Mouse (Mus musculus) spleen, postnatal 36 days (tissue): ENCODE results near the gene Casp7.
"Not testable (repeated sequence)": the region's sequence is repeated elsewhere in the genome, so short reads cannot be mapped to it uniquely, and the experiment has no call there.

ENCODE experiments used
- DNase-seq, 2 experiments: peaks; one replicate each; pipeline ENCODE4 v3.0.0; 2022; ENCODE audit warnings: low spot score in 2 of 2, mixed read lengths in 1 of 2

Casp7 gene

DNA sequence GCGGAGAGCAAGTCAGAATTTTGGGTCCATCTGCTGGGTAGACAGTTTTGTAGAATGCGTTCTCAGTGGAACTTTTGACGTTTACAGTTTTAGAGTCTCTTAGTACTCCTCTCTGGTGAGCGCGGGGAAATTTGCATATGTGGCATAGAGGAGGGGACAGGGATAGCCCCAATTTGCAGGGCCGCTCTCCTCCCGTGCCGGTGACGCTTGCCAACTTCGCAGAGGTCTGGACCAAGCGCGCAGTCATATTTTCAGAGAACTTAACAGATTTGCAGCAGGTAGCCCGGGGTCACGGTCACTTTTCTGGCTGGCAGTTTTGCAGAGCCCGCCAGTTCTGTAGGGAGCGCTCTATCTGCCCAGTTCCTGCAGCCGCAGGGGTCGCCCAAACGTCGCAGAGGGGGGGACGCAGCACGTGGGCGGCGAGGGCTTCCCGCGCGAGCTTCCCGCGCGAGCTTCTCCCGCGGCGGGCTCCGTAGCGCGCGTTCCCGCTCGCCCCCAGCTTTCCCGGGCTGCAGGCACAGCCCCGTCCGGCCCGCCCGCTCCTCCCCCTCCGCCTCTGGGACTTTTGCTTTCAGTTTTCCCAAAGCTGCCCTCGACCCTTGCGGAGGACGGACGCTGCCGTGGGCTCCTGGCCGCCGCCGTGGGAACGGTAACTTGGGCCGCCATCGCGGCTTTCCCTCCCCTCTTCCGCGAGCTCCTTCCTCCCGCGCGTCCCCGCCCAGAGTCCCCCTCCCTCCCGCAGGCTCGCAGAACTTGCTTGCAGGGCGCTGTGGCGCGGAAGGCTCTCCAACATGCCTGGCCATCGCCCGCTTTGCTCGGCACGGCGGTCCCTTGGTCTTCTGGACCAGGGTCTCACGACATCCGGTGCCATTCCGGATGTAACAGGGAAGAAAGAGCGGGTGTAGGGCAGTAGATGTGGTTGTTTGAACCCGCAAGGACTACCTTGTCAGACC lies at the start of gene Casp7:
Gene Casp7, plus strand, starts transcription at position 461 of the 953 bp plus-strand sequence.
- peak; percentile 80 to 82 for DNase-seq

DNA sequence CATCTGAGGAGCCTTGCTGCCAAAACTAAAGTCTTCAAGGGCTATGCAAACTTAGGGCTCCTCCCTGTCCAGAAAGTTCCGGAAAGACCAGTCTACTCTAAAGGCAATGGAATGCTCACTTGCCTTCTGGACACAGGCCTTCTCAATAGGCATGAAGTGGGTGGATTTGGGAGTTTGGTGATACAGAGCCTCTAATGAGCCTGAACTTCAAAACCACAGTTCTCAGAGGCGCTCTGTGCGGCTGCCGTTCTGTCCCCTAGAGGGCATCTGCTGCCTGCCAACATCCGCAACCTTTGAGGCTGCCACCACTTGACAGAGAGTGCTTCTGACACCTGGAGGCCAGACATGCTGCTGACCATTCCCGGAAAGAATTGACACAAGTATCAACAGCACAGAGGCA lies 47.6 kb upstream of the Casp7 start:
- DNase-seq = peak in 1 of 2 experiments; percentile 13

DNA sequence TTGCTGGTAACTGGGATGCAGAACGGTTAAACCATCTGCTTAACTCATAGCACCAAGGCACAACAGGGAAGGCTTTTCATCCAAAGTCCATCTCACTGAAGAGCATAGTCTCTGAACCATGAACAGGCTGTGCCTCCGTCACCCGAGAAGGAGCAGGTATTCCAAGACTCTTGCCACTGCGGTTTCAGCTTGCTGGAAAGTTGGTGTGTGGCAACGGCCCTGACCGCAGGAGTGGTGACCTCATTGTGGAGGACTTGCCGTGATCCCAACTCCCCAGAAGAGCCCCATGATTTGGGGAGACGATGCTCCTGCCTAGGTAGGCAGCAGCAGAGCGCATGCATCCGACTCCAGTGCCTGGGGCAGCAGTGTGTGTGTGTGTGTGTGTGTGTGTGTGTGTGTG lies 43.2 kb upstream of the Casp7 start:
- no peak for DNase-seq

DNA sequence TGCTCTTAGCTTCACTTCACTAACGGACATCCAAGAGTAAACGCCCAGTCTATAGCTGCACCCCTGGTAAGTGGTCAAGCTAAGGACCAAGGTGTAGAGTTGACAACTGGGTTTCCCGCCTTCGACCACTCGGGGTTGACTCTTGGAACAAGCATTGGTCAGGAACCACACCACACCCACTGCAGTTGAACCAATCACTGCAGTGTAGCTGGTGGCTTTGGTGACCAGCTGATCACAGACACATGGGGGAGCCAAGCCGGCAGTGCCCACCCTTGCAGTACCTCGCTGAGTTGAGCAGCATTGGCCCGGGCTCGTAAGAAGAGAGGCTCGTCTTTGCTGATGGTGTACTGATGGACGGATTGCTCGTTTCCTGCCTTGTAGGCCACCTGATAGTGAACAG lies 41.7 kb upstream of the Casp7 start:
- DNase-seq = no peak

DNA sequence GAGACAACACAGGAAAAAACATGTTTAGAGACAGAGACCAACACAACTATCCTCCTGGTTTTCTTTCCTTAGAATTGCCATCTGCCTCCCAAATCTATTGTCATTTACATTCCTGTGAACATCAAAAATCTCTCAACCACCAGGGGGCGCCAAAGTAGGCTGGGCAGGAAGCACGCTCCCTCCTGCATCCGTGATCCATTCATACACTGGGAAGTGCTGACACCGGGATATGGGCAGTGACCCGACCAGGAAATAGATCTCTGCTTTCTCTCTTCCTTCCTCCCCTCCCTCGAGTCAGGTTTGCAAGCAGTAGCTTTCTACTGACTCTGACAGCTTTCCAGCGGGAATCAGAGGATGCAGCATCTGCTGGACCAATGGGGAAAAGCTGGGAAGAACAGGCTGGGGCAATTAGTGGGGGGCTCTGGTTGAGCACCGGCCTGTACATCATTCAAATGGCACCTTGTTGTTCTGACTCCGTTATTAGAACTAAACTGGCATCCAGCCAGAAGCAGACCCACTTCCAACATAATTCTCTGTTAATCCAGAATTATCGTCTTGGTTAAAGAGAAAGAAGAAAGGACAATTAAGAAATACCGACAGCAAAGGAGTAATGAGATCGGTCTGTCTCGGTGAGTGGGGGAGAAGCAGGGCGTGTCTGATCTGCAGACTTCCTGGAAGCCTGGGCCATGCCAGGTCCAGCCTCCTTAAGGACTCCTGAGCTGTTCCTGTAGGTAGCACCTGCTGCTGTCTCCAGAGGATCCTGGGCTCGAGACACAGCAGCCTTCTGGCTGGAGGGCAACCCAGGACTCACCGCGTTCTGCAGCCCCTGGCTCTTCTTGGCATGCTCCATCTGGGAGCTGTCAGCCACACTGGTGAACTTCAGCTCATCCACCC lies 40.2 kb upstream of the Casp7 start:
- DNase-seq = peak; percentile 29 to 31

DNA sequence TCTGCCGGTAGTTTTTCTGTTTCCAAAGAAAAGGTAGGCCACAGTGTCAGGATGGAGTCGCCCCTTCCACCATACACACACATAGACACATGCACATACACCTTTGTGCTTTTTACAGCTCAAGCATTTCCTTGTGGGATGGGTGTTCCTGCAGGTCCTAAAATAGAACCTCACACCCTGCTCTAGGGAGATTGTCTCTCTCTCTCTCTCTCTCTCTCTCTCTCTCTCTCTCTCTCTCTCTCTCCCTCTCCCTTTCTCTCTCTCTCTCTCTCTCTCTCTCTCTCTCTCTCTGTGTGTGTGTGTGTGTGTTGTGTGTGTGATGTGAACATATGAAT lies 39.6 kb upstream of the Casp7 start:
- DNase-seq = not testable (repeated sequence)

DNA sequence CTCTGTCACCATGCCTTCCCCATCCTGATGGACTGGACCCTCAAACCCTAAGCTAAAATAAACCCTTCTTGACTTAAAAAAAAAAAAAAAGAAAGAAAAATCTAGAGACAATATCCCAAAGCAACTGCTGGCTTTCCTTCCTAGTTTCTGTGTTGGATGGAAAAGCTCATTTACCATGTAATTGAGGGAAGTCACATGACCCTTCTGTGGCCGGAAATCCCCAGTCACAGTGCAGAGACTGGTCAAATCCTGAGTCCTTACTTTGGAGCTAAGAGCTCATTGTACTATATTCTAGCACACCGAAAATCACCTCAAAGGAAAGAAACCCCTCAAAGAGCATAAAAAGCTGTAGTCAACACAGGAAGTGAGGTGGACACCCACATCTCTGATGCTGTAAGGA lies 38.0 kb upstream of the Casp7 start:
- DNase-seq = no peak

DNA sequence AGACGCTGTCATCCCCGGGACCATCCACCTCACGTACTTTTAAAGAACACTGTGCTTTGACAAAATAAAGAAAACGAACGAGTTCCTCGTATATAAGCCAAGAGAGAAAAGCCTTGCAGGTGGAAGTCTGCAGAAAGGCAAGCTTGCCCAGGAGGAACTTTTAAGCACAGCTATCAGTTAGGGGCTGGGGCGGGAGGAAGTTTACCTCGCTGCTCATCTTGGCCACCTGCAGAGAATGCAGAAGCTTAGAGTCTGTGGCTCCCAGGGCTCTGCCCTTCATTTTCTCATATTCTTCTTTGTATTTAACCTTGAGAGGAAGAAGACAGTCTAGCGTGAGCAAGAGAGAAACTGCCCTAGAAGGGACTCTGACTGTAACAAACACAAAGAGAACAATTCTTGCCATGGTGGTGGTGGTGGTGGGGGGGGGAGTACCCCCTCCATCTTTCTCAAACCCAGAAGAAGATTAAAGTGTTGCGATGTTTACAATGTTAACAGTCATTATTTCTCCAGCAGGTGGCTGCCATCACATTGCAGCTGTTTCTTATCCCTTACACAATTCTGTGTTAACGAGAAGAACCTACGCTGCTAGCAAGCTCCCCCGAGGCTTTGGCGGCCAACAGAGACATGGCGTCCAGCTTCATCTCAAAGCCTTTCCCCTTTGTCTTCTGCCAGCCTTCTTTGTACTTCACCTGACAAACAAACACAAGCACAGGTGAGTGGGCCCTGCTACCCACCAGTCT lies 33.0 kb upstream of the Casp7 start:
- peak; percentile 62 to 66 for DNase-seq

DNA sequence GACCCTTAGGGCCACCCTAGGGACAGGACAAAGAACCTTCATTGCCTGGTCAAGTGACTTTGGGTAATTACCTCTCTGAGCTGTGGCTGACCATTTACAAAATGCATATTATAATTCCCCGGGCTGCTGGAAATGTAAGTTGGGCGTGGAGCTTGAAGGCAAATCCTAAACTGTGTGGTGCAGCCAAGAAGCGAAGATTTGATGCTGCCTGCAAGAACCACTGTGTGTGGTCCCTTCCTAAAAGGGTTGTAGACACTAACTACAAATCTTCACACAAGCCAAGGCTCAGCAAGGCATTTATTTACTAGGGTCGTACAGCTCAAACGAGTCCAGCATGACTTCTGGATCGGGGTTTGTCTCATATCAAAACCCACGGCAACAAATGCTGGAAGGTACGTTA lies 32.4 kb upstream of the Casp7 start:
- no peak for DNase-seq

DNA sequence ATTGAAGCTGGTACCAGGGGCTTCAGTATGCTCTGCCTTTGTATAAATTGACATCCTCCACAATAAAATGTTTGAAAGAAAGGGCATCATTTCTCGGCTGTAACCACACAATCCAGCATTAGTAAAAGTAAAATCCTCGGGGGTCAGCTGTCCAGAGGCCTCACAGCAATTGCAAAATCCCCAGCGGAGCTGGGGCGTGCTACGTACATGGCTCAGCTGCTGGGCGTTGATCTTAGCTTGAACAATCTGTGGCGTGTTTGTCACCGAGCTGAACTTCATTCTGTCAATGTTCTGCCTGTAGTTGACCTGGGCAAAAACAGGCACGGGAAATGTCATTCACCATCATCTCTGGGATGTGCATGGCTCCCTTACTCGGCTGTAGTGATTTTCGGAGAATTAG lies 30.8 kb upstream of the Casp7 start:
- DNase-seq = no peak

DNA sequence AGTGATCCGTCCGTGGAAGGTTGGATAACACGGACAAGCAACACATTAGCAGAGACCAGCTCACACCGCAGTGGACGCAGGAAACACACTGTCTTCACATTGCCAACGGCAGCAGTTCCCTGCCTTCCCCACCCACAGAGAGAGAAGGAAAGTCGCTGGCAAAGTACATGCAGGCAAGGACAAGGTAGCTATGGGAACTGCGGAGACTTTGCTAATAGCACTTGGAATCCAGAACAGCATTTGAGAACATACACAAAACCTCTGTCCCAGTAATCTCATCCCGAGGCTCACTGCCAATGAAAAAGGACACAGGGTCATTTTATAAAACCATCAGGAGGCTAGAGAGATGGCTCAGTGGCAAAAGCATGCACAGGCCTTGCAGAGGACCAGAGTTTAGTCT lies 30.3 kb upstream of the Casp7 start:
- no peak for DNase-seq

DNA sequence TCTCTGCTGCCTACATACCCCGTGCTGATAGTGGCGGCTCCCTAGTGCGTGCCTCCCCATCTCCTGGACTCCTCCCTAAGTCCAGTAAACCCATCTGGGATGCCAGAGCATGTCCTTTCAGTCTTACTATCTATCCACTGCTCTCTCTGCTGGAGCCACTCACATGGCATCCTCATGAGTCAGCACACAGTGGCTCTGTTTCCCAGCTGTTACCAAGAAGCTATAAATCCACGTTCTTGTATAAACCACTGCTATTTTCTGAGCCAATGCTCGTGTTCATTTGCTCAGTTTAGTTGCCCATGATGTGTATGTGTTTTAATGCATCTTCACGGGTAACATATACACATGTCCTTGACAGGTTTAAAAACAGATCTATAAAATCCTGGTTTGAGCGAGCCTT lies 29.2 kb upstream of the Casp7 start:
- DNase-seq = no peak

DNA sequence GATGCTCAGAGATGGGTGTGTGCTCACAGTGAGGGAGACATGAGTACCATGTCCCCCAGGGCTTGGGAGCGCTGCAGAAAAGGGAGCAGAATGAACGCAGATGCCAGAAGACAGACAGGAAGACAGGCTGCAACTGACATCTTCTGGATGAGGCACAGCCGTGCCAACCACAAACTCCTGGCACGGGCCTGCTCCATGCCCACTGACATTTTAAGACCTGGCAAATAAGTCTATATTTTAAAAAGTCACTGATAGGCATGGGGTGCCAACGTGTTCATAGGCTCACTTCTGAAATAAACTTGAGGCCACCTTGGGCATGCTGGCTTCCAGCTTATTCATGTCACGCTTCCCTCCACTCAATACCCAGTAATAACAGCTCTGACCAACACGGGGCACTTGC lies 28.0 kb upstream of the Casp7 start:
- no peak for DNase-seq

DNA sequence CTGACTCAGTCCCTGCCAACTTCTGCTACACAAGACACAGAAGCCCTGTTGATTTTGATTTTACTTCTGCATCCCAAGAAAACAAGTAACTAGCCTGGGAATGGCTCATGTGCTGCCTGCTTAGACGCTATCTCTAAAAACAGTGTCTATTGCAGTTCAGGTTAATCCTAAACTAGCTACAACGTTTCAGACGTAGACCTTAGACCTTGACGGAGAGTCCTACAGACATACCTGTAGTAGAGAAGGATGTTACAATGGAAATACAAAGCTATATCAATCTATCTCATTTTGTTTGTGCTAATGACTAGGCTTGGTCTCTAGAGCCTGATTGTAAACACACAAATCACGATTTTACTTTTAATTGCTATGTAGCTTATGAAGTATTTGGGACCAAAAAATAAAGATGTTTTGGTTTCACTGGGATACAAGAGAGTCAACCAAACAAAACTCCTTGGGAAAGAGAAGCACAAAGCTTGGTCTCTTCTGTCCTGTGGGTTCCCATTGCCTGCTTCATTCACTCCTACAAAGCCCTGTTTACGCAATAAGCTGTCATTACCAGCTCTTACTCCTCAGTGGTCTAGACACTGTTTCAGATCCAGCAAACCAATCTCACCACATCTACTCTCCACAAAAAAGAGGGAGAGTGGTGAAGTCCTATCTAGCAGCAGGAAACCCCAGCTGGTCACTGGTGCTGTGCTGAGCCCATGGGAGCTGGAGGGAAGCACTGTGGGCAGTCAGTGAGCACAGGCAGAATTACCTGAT lies 26.4 kb upstream of the Casp7 start:
- no peak for DNase-seq

DNA sequence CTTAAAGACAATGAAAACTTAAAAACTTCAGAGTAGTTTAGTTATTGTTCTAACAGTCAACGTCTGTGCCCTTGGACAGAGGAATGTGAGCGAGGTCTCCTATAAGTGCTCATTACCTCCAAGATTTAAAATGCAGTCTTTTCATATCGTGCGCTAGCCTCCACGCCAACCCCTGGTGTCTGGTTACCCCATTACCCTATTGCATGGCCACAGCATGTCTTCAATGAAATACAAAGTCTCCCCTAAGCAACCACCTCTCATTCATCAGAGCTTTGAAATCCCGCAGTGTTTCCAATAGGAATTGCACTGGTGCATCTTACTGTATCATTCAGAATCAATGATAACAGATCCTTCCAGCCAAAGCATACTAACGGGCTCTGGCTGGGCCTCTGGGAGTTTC lies 24.7 kb upstream of the Casp7 start:
- no peak for DNase-seq

DNA sequence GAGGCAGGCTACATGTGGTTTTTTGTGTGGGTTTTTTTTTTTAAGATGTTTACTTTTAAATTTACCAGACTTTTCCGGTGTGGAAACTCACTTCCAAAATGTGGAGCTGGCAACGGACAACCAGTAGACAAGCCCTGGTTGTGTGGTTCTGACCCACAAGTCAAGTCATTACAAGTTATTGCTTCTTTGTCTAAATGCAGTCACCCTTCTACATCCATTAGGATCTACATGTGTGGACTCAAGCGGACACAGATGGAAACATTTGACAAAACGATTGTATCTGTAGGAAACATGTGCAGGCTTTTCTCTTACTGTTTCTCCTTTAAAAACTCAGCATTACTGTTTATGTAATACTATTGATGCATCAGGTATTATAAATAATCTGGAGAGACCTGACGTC lies 23.7 kb upstream of the Casp7 start:
- no peak for DNase-seq

DNA sequence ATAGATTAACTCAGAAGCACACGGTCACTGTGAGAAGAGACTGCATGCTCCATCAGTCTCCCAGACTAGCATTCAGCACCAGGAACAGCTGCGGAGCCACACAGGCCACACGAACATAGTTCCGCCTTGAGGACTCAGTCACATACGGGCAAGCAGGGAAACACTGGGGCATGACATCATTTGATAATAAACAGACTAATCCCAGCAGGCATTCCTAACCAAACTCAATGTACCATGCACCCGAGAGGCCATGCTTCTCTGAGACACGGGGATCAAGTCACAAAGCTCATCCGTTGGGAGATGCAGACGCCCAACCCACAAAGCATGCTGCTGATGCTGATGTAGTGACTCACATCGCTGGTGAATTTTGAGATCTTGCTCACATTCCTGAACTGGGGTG lies 22.9 kb upstream of the Casp7 start:
- no peak for DNase-seq

DNA sequence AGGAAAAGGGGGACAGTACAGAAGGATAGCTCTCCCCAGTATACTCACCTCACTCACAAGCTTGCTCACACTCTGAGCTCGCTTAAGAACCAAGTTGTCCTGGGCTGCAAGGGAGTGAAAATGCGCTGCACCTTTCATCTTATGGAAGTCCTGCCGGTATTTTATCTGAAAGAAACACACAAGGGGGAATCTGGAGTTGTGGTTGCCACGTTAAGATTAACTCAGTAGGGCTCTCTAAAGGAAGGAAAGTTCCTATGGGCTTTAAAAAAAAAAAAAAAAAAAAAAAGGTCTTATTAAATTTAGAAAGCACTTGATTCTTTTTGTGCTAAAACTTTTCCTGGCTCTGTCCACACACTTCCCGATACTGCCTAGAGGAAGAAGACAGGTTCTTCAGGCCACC lies 18.9 kb upstream of the Casp7 start:
- DNase-seq = no peak

DNA sequence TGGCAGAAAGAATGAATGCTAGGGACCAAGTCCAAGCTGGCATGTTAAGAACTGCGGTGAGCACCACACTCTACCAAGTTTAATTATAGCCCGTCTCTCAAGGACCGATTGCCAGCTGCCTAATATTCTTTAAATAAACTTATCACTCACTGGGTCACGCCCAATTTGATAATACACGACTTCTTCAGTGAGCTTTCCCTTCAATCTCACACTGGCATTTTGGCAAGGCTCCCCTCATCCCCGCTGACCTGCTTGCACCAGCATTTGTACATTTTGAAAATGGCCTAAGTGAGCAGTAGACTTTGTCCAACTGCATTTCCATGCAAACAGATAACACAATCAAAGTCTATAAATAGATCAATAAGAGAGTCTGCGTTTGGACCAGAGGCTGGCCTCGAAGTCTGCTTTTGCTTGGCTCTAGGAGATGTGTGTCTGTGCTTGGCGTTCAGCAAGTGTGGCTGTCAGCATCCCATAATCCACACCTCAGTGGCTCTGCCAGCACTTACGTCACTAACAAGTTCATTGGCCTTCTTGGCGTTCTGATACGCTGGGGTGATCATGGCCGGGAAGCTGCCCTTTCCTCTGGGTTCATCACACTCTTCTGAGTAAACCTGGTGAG lies 18.3 kb upstream of the Casp7 start:
- DNase-seq = no peak

DNA sequence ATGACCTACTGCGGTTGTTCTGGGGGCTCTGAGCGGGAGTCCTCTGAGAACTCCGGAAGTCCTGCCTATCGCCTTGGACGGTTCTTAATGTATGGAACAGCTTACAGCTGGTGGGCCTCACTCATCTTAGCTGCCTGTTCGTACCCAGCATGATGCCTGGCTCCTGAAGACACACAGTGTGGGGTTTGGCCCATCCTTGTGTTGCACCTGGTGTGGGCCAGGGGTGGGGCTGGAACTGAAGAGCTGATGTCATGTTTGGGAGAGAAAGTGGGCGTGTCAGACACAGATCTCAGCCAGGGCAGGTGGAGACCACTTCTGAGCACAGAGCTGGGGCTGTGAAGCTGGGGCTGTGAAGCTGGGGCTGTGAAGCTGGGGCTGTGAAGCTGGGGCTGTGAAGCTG lies 16.6 kb upstream of the Casp7 start:
- peak; percentile 35 to 36 for DNase-seq

DNA sequence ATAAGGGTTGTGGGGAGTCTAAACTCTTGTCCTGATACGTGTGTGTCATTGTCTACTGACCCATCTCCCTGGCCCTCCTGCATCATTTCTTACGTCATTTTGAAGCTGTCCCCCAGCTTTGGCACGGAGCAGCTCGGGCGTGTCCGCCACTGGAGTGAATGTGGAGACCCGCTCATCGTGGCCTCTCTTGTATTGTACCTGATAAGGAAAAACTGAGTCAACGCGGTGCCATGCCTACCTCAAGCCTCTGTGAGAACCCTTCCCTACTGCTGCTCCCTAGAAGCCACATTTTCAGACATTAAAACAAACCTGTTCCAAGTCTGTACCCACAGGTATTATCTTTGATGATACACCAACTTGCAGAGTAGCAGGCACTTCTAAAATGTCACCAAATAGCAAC lies 15.5 kb upstream of the Casp7 start:
- DNase-seq = no peak
